Mouse (Mus musculus) embryonic facial prominence, embryonic 11.5 days (tissue): Measurements from ENCODE around the gene Ptprc. TPM values are rescaled to one million over a fixed set of nuclear protein-coding genes. Genes with fewer than 3 reads are reported as not detected.

Source experiments
- ATAC-seq: fragments of 200-750 bp; cut with Nextera tagmentation; replicated peaks from 2 replicates; pipeline ENCODE4 v1.8.0; 2017; ENCODE audit warnings: low read depth; ENCODE audit not compliant: insufficient number of reproducible peaks, low FRiP score, low TSS enrichment
- DNase-seq: peaks from one replicate; pipeline ENCODE4 v3.0.0-alpha.2; 2015; ENCODE audit warnings: low spot score
- H3K27ac ChIP-seq: fragments of 300-500 bp; sonication (generic); replicated peaks from 2 replicates; pipeline ENCODE4 v1.5.1; 2014; ENCODE audit warnings: mild to moderate bottlenecking, low read depth, low read length, control low read depth
- H3K27me3 ChIP-seq: fragments of 300-500 bp; sonication (generic); 2 replicates; pipeline ENCODE4 v1.6.1; 2014; ENCODE audit warnings: mild to moderate bottlenecking, low read length, moderate library complexity, mixed read lengths; ENCODE audit not compliant: control insufficient read depth, insufficient read depth
- H3K36me3 ChIP-seq: fragments of 300-500 bp; sonication (generic); replicated peaks from 2 replicates; pipeline ENCODE4 v1.6.1; 2014; ENCODE audit warnings: low read depth, mild to moderate bottlenecking, low read length, moderate library complexity, mixed read lengths; ENCODE audit not compliant: control insufficient read depth, insufficient read depth
- H3K4me1 ChIP-seq: fragments of 300-500 bp; sonication (generic); 2 replicates; pipeline ENCODE4 v1.6.1; 2014; ENCODE audit warnings: low read length, mixed read lengths; ENCODE audit not compliant: control insufficient read depth, insufficient read depth
- H3K4me2 ChIP-seq: fragments of 300-500 bp; sonication (generic); 2 replicates; pipeline ENCODE4 v1.6.1; 2014; ENCODE audit warnings: low read depth, mild to moderate bottlenecking, control low read depth, low read length, moderate library complexity
- H3K4me3 ChIP-seq: fragments of 300-500 bp; sonication (generic); 2 replicates; pipeline ENCODE4 v1.5.1; 2014; ENCODE audit warnings: low read depth, low read length, control low read depth
- H3K9ac ChIP-seq: fragments of 300-500 bp; sonication (generic); replicated peaks from 2 replicates; pipeline ENCODE4 v1.6.1; 2014; ENCODE audit warnings: mild to moderate bottlenecking, control low read depth, low read length
- H3K9me3 ChIP-seq: fragments of 300-500 bp; sonication (generic); replicated peaks from 2 replicates; pipeline ENCODE4 v1.6.1; 2016; ENCODE audit warnings: mild to moderate bottlenecking, low read length, inconsistent platforms, mixed read lengths; ENCODE audit not compliant: control insufficient read depth
- WGBS: fragments of 180-500 bp; shearing (Covaris S2); extraction: QIAGEN DNeasy Blood & Tissue Kit; methylation state at CpG from one replicate; pipeline ENCODE4 v1.1.7; 2014; 5-methylcytosine and 5-hydroxymethylcytosine counted together
- polyA plus RNA-seq: library from polyadenylated mRNA; unstranded; fragments of >200 nt; fragmentation: Nextera tagmentation; extraction: Ambion mirVana; gene quantifications from 2 replicates; pipeline ENCODE4 v1.2.1, GENCODE M21; 2014

The Ptprc gene
- polyA plus RNA-seq, 1 experiment from 2014 or later: 1.3 TPM

DNA sequence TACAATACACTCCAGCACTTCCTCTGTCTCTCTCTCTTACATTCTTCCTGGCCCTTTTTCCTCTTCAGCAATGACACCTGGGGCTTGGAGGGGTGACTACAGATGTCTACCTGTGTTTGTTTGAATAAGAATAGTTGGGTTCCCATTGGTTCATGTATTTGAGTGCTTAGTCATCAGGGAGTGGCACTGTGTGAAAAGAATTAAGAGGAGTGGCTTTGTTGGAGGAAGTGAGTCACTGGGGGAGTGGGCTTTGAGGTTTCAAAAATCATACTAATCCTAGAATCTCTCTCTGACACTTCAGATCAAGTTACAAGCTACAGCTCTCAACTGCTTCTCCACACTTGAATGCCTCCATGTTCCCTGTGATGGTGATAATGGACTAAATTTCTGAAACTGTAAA lies 4.6 kb upstream of the Ptprc start:
- Histone ChIP-seq H3K4me2 (no peak overlapping the region), H3K9ac (no peak overlapping the region), H3K36me3 (no peaks in the 10 kb centered on the region), H3K27me3 (no peaks in the 10 kb centered on the region), H3K4me3 (no peak overlapping the region), H3K4me1 (no peaks in the 10 kb centered on the region), H3K27ac (no peak overlapping the region), H3K9me3 (no peaks in the 10 kb centered on the region)
- ATAC-seq (no peak), DNase-seq (no peak)

DNA sequence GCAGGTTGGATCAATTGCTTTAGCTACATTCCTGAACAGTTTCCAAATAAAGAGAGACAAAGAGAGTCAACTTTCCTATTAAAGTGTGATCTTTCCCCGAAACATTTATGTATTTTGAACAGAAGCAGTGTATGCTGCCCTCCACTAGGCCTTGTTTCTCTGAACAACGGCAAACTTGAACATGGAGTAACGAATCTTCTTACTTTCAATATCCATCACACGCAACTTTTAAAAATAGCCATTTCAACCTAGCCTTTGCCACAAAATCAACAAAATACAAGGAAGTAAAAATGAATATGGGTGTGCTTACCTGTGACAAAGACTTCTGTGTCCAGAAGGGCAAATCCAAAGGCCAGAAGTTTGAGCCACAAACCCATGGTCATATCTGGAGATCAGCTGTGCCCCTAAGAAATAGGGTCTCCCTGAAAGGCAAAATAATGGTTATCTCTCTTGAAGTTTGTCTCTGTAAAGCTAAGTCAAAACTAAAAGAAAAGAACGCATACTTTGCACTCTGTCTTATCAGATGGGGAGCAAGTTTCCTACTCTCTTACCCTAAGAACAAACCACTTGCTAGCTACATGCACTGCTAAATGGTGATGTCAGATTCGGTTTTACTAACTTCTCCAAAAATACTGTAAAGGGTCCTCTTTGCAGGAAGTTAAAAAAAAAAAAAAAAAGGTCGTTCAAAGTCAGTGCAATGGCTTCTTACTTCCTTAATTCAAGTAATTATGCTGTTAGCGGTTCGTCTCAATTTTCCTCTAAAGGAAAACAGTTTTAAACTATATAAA lies 609 bp downstream of the Ptprc start:
- Histone ChIP-seq H3K27ac (no peak overlapping the region), H3K4me3 (no peak overlapping the region), H3K4me2 (no peak overlapping the region), H3K9me3 (no peaks in the 10 kb centered on the region), H3K36me3 (no peaks in the 10 kb centered on the region), H3K27me3 (no peaks in the 10 kb centered on the region), H3K9ac (no peak overlapping the region), H3K4me1 (no peaks in the 10 kb centered on the region)
- 83% methylated on average over 9 of the region's 9 CpGs for WGBS
- DNase-seq (no peak), ATAC-seq (no peak)

DNA sequence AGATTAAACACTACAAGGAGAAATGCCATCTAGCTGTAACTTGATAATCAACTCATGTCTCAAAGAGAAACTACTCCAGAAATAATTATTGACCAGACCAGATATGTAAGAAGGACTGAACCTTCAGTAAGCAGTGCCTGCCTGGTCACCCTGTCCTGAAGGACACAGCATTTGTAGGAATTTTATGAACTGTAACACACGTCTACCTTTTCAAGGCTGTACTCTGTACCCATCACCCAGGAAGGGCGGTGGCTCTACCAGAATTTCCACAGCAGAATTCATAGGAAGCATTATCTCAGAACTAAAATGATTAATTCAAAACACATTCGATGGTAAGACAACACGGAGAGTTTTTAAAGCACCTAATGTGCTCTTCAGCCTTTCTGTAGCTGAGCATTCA lies 1.4 kb downstream of the Ptprc start:
- Histone ChIP-seq H3K9ac (no peak overlapping the region), H3K4me2 (no peak overlapping the region), H3K4me1 (no peaks in the 10 kb centered on the region), H3K36me3 (no peaks in the 10 kb centered on the region), H3K27me3 (no peaks in the 10 kb centered on the region), H3K27ac (no peak overlapping the region), H3K4me3 (no peak overlapping the region), H3K9me3 (no peaks in the 10 kb centered on the region)
- ATAC-seq (no peak), DNase-seq (no peak)
- 87% methylated on average over 4 of the region's 4 CpGs for WGBS

DNA sequence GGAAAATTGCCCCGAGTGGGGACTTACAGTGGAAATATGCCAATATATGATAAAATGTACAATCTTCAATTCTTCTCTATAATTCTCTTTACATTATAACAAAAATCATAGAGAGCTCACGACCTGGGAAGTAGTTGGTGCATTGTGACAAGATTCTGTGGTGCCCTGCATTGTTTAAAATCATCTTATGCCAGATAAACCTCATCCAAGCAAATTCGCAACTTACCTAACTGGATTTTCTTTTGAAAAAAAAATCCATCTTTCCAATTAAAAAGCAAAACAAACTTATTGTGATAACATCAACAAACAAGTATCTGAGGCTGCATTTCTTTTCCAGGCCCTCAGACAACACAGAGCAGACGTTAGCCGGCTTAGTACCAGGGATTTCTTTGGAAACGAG lies 1.8 kb downstream of the Ptprc start:
- DNase-seq (no peak), ATAC-seq (no peak)
- H3K9ac ChIP-seq: no peak overlapping the region
- WGBS: 85% methylated on average over 6 of the region's 6 CpGs
- no peaks in the 10 kb centered on the region for H3K4me1 ChIP-seq
- H3K36me3 ChIP-seq: no peaks in the 10 kb centered on the region
- no peaks in the 10 kb centered on the region for H3K27me3 ChIP-seq
- no peak overlapping the region for H3K4me2 ChIP-seq
- no peak overlapping the region for H3K27ac ChIP-seq
- H3K4me3 ChIP-seq: no peak overlapping the region
- H3K9me3 ChIP-seq: no peaks in the 10 kb centered on the region

DNA sequence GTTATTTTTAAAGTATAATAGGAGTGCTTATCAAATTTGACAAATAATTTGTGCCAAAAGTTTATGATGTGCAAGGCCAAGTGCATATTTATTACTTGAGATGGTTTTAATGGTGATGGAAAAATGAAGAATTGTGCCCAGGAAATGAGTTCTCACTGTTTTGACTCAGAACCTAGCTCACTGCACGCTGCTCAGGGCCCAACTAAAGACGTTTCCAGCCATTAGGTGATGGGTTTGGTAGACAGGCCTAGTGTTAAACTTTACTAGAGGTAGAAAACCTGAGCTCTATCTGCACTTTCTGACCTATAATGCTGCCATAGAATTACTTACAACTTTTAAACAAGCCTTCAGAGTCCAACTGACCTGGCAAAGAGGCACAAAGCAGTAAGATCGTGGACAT lies 3.0 kb downstream of the Ptprc start:
- H3K4me3 ChIP-seq: no peak overlapping the region
- H3K27me3 ChIP-seq: no peaks in the 10 kb centered on the region
- no peaks in the 10 kb centered on the region for H3K4me1 ChIP-seq
- H3K36me3 ChIP-seq: no peaks in the 10 kb centered on the region
- 81% methylated on average over 3 of the region's 3 CpGs for WGBS
- H3K27ac ChIP-seq: no peak overlapping the region
- ATAC-seq (no peak), DNase-seq (no peak)
- H3K4me2 ChIP-seq: no peak overlapping the region
- no peaks in the 10 kb centered on the region for H3K9me3 ChIP-seq
- H3K9ac ChIP-seq: no peak overlapping the region

DNA sequence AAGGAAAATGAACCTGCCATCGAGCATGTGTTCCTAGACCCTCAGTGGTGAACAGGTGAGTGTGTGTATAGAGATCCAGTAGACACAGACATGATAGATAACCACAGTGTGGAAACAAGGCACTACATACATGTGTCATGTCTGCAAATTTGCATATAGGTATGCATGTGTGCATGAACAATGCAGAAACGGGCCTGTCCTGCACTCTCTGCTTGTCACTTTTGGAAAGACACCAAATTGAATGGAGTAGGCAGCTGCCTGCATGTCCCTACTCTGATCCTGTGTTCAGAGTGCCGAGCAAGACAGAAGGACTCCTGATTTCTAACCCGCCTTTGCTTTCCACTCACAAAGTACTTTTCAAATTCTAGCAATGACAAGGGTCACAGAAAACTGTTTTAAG lies 3.4 kb downstream of the Ptprc start:
- Histone ChIP-seq H3K4me2 (no peak overlapping the region), H3K4me1 (no peaks in the 10 kb centered on the region), H3K27ac (no peak overlapping the region), H3K4me3 (no peak overlapping the region), H3K9me3 (no peaks in the 10 kb centered on the region), H3K36me3 (no peaks in the 10 kb centered on the region), H3K9ac (no peak overlapping the region), H3K27me3 (no peaks in the 10 kb centered on the region)
- 85% methylated on average over 4 of the region's 4 CpGs for WGBS
- ATAC-seq (no peak), DNase-seq (no peak)

DNA sequence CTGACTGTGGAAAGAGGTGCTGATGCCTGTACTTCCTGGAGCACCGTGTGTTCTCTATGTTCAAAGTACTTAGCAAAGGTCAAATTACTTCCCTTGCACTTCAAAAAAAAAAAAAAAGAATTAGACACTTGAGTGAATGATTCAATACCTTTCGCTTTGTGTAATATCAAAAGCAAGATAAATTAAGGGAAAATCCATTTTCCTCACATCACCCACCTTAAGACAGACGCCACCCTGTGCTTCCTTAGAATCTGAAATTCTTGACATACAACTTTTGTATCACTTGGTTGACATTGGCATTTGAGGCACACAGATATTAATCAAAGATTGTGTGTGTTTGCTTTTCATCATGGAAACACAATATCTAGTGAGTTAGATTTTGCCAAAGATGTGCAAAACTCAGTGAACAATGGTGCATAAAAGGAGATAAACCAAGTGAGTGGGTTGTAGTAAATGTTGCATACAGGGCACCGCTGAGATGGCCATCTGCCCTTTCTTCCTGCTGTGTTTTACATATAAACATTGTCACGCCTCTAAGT lies 9.2 kb downstream of the Ptprc start:
- no peak for ATAC-seq
- H3K27me3 ChIP-seq: no peaks in the 10 kb centered on the region
- WGBS: 77% methylated on average over 5 of the region's 5 CpGs

DNA sequence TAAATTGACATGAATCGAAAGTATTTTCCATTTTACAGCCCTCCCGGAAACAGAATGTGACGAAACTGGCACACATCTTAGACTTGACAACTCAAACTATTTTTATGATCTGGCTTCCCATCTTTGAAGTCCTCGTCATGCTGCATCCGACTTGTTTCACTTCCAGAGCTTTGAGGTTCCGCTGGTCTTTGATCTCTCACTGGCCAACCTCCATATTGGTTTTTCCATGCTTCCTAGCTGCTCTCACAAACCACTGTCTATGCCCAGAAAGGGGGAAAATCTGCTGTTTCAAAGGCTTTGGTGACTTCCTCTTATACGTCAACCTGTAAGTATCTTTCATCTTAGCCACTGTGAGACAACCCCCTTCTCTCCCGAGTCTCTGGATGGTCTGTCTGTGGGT lies 12.9 kb downstream of the Ptprc start:
- no peaks in the 10 kb centered on the region for H3K36me3 ChIP-seq
- H3K27ac ChIP-seq: no peak overlapping the region
- H3K4me2 ChIP-seq: no peak overlapping the region
- H3K9ac ChIP-seq: no peak overlapping the region
- WGBS: 87% methylated on average over 8 of the region's 8 CpGs
- no peaks in the 10 kb centered on the region for H3K4me1 ChIP-seq
- H3K9me3 ChIP-seq: no peaks in the 10 kb centered on the region
- H3K4me3 ChIP-seq: no peak overlapping the region
- H3K27me3 ChIP-seq: no peaks in the 10 kb centered on the region
- ATAC-seq: no peak
- DNase-seq: no peak

More for the DNA sequence above, 9.2 kb downstream of the Ptprc start:
- Histone ChIP-seq H3K36me3 (no peaks in the 10 kb centered on the region), H3K4me1 (no peaks in the 10 kb centered on the region), H3K9ac (no peak overlapping the region), H3K4me2 (no peak overlapping the region), H3K9me3 (no peaks in the 10 kb centered on the region), H3K27ac (no peak overlapping the region), H3K4me3 (no peak overlapping the region)
- DNase-seq: no peak
